Mouse (Mus musculus) spleen, adult 2 months (tissue): Measurements from ENCODE around the gene Rbm14. TPM values are rescaled to one million over a fixed set of nuclear protein-coding genes. Genes with fewer than 3 reads are reported as not detected.

ENCODE experiments used
- DNase-seq, 2 experiments: peaks; one replicate each; pipeline versions ENCODE4 v3.0.0 to v3.0.0-alpha.2; 2012 to 2021; ENCODE audit warnings: low spot score in 2 of 2, low read depth in 1 of 2
- H3K27ac ChIP-seq: fragments of 200-500 bp; 2 replicates; pipeline ENCODE4 v1.5.1; 2012; ENCODE audit warnings: low read length, inconsistent platforms; ENCODE audit not compliant: insufficient read depth
- H3K27me3 ChIP-seq: fragments of 200-500 bp; 2 replicates; pipeline ENCODE4 v1.6.1; 2012; ENCODE audit warnings: mild to moderate bottlenecking, moderate library complexity, low read length, inconsistent platforms; ENCODE audit not compliant: control insufficient read depth, insufficient read depth
- H3K36me3 ChIP-seq: fragments of 200-500 bp; 2 replicates; pipeline ENCODE4 v1.6.1; 2012; ENCODE audit warnings: mild to moderate bottlenecking, low read length, inconsistent platforms; ENCODE audit not compliant: control insufficient read depth, insufficient read depth
- H3K4me1 ChIP-seq: fragments of 200-500 bp; 2 replicates; pipeline ENCODE4 v1.6.1; 2011; ENCODE audit warnings: inconsistent platforms; ENCODE audit not compliant: control insufficient read depth, insufficient read depth, insufficient read length
- H3K4me3 ChIP-seq: fragments of 200-500 bp; 2 replicates; pipeline ENCODE4 v1.5.1; 2011; ENCODE audit warnings: mild to moderate bottlenecking, inconsistent platforms; ENCODE audit not compliant: insufficient read depth, insufficient read length; ENCODE audit errors: extremely low read depth
- CTCF ChIP-seq: fragments of 200-500 bp; IDR thresholded peaks from 2 replicates; pipeline ENCODE4 v1.5.1; 2011; ENCODE audit warnings: mild to moderate bottlenecking, inconsistent platforms; ENCODE audit not compliant: insufficient read depth, insufficient read length, insufficient replicate concordance; ENCODE audit errors: extremely low read depth
- POLR2A ChIP-seq: fragments of 200-500 bp; IDR thresholded peaks from 2 replicates; pipeline ENCODE4 v1.6.1; 2011; ENCODE audit warnings: low read depth, low read length, inconsistent platforms
- WGBS: fragments of 180-500 bp; shearing (Covaris S2); methylation state at CpG from one replicate; pipeline ENCODE4 v1.1.7; 2018; 5-methylcytosine and 5-hydroxymethylcytosine counted together
- polyA plus RNA-seq: library from polyadenylated mRNA; depleted of rRNA; stranded (reverse); fragments of >200 nt; gene quantifications from 2 replicates; pipeline ENCODE4 v1.2.3, GENCODE M21; 2012

Gene Rbm14
- polyA plus RNA-seq, 1 experiment, result 50.0 TPM

- TF ChIP-seq CTCF, result no peak
- TF ChIP-seq POLR2A, result no peak
- no peak overlapping the region for H3K27ac ChIP-seq
- no peak overlapping the region for H3K4me3 ChIP-seq
- no peaks in the 10 kb centered on the region for H3K36me3 ChIP-seq
- peaks cover 3% of the 10 kb centered on the region; the same call in 1 of the 2 replicates for H3K4me1 ChIP-seq
- no peak for DNase-seq
- H3K27me3 ChIP-seq, result no peaks in the 10 kb centered on the region
- WGBS, result 95% methylated on average over 6 of the region's 6 CpGs
These were observed 25.6 kb upstream of the Rbm14 start for GRCm38 (mm10) chr19:4837049-4837448.

GRCm38 (mm10) chr19:4836096-4836495, 24.7 kb upstream of the Rbm14 start:
- TF ChIP-seq CTCF, result no peak
- no peak overlapping the region for H3K4me3 ChIP-seq
- no peak for DNase-seq
- no peaks in the 10 kb centered on the region for H3K36me3 ChIP-seq
- WGBS, result 88% methylated on average over 2 of the region's 2 CpGs
- H3K27ac ChIP-seq, result no peak overlapping the region
- no peaks in the 10 kb centered on the region for H3K27me3 ChIP-seq
- peaks cover 3% of the 10 kb centered on the region; the same call in 1 of the 2 replicates for H3K4me1 ChIP-seq

GRCm38 (mm10) chr19:4833977-4834376, 22.5 kb upstream of the Rbm14 start:
- H3K27ac ChIP-seq, result no peak overlapping the region
- peaks cover 3% of the 10 kb centered on the region; the same call in 1 of the 2 replicates for H3K4me1 ChIP-seq
- H3K36me3 ChIP-seq, result 0 out of 2 replicates have a peak, but pooled peaks cover 2% of the 10 kb centered on the region
- no peak for DNase-seq
- no peak overlapping the region for H3K4me3 ChIP-seq
- TF ChIP-seq POLR2A, result no peak
- TF ChIP-seq CTCF, result no peak
- WGBS, result 92% methylated on average over 8 of the region's 8 CpGs
- no peaks in the 10 kb centered on the region for H3K27me3 ChIP-seq

- DNase-seq, result no peak
- 93% methylated on average over 7 of the region's 7 CpGs for WGBS
These were observed 17.7 kb upstream of the Rbm14 start for GRCm38 (mm10) chr19:4829156-4829555.

GRCm38 (mm10) chr19:4828444-4829114, 17.1 kb upstream of the Rbm14 start:
- no peak for TF ChIP-seq CTCF
- no peak for TF ChIP-seq POLR2A
- no peaks in the 10 kb centered on the region for H3K4me1 ChIP-seq
- no peak for DNase-seq
- H3K36me3 ChIP-seq, result 0 out of 2 replicates have a peak, but pooled peaks cover 3% of the 10 kb centered on the region
- 90% methylated on average over 16 of the region's 16 CpGs for WGBS
- H3K27me3 ChIP-seq, result no peaks in the 10 kb centered on the region
- no peak overlapping the region for H3K27ac ChIP-seq
- no peak overlapping the region for H3K4me3 ChIP-seq

More at GRCm38 (mm10) chr19:4829156-4829555, 17.7 kb upstream of the Rbm14 start:
- Histone ChIP-seq H3K4me3 (no peak overlapping the region), H3K27ac (no peak overlapping the region), H3K27me3 (no peaks in the 10 kb centered on the region), H3K4me1 (no peaks in the 10 kb centered on the region), H3K36me3 (0 out of 2 replicates have a peak, but pooled peaks cover 3% of the 10 kb centered on the region)
- TF ChIP-seq CTCF (no peak), POLR2A (no peak)

GRCm38 (mm10) chr19:4820678-4821303, 9.4 kb upstream of the Rbm14 start:
- DNase-seq, result no peak
- no peak overlapping the region for H3K27ac ChIP-seq

More at GRCm38 (mm10) chr19:4820678-4821303, 9.4 kb upstream of the Rbm14 start:
- H3K4me1 ChIP-seq, result no peaks in the 10 kb centered on the region
- 79% methylated on average over 5 of the region's 5 CpGs for WGBS
- TF ChIP-seq CTCF (no peak), POLR2A (no peak)
- H3K4me3 ChIP-seq, result no peak overlapping the region
- no peaks in the 10 kb centered on the region for H3K27me3 ChIP-seq
- 0 out of 2 replicates have a peak, but pooled peaks cover 1% of the 10 kb centered on the region for H3K36me3 ChIP-seq
